Mouse (Mus musculus) T-helper 2 cell (primary cell): Measurements from ENCODE around the gene Ndufb4.

Experiments
- in situ Hi-C: fragments of 300-600 bp; cut with MboI, MseI; formaldehyde crosslinking; loops from one replicate; pipeline ENCODE4 v1.15.1; 2025; ENCODE audit warnings: high pct_unique_total_duplicates

The Ndufb4 gene

DNA sequence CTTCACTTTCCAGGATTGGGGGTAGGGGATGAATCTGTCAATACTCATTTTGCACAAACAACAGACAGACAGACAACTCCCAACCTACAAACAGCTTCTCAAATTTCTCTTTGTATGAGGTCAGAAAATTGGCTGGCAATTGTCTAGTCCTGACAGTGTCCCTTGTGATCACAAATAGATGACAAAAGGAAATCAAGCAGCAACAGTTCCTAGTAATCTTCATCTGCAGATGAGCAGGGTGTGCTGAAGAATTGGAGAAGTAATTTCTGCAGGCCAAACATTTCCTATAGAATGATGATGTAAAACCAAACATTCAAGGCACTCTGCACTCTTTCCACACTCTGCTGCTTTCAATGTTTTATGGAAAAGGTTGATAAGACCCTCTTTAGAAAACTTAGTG lies 16.5 kb downstream of the Ndufb4 start:
- in situ Hi-C loops: no loop called here

DNA sequence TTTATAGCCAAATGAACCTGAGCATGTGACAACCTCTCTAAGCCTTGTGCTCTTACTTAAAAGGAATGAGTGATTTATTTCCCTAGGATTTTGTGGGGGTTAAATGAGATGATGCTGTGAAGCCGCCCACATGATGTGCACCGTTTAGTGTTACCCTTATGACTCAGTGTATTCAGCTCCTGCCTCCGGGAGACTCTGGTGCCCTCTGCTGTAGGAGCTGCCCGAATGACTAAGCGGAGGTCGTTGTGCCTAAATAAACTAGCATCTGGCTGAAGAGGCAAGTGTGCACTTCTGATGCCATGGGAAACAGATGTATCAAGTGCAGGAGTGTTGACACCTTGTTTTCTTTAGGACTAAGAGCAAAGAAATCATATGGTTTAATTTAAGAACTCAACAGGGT lies 18.1 kb downstream of the Ndufb4 start:
- in situ Hi-C loops: no loop called here

DNA sequence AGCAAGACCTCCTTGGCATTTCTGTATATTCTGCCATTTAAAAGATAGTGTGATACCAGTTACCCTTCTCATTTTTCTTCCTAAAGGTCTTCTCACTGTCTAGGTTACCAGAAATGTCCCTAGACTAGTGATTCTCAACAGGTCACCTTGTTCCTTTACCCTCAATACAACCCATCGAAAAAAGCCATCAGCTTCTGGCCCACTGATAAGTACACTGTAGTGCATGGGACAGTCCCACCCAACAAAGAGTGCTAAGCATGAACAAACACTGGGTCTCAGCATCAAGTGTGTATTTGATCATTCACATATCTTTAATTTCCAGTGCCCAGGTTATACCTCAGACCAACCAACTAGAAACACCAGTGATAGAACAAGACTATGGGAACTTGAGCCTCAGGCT lies 19.2 kb downstream of the Ndufb4 start:
- in situ Hi-C loops: no loop called here

DNA sequence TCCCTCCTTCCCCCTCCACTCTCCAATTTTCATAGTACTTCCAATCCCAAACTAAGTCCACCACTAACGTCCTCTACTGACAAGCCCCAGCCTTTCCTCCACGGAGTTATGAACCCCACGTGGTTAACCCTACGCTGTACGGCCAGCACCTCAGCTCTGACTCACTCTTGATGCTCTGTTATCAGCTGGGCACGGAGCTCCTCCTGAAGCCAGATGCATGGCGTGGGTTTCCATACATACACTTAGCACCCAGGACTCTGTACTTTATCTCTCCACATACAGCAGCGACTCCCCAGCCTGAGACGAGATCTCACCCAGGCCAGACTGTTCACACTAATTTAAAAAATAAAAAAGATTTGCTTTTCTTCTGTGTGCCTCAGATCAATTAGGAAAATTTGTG lies 19.7 kb downstream of the Ndufb4 start:
- in situ Hi-C loops: no loop called here

DNA sequence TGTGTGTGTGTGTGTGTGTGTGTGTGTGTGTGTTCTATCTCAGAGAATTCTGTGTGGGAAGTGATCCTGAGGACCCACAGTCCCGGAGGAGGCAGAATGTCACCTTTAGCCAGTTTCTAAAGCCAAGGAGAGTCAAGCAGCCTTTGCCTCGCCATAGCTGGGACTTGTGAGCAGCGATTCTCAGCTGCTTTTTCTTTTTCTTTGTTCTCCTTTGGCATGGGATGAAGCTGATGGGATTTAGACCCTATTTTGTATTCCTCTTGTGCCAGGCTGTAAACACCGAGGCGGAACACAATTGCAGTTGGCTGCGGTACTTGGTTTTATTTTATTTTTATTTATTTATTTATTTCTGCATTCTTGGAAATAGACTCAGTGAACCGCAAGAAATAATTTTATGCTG lies 25.2 kb downstream of the Ndufb4 start:
- in situ Hi-C loops: no loop called here

DNA sequence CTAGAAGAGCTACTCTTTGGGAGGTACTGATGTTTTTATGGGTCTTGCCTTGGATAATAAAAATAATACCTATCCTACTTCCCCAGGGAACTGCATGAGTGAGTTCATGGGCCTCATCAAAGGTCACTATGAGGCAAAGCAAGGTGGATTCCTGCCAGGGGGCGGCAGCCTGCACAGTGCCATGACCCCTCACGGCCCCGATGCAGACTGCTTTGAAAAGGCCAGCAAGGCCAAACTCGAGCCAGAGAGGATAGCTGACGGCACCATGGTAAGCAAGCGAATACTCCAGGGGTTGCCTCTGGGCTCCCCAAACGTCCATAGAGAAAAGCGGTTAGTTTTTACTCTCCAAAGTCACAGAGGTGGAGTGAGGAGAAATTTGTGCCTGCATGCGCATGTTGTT lies 25.9 kb downstream of the Ndufb4 start:
- in situ Hi-C loops: no loop called here

DNA sequence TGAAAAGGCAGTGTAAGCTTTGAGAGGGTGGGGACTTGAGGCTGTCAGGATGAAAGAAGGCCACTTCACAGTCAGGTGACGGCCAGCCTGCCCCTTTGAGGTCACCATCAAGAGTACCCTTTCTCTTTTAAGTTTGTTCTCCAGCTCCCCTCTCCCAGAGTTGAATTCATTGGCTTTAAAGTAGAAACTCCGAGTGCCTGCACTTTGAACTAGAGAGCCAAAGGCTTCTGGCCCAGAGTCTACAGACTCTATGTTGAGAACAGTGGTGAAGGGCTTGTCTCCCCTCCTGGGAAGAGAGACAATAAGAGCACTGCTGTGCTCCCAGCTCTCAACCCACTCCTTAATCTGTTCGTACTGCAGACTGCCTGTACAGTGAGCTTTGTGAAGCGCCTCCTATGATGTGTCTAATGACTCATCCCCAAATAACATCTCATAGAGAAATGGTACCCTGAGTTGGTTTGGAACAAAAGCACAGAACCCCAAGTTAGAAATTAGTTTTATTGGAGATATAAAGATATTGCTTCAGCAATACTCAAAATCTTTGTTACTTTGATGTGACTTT lies 27.8 kb downstream of the Ndufb4 start:
- in situ Hi-C loops: no loop called here

DNA sequence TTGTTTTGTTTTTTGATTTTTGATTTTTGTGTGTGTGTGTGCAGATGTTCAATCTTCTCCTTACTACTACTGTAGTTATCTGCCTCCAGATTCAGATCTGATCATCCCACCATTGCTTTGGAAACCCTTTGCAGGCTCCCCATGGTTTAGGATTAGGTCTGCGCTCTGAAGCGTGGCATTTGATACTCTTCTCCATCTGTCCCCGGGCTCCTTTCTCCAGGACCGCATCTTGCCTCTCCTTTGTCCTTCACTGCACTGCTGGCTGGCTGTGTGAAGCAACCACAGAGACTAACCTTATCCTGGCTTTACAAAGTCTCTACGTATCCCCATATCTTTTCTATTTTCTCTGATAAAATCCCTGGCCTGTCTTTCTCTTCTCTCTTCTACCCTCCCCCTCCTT lies 31.3 kb downstream of the Ndufb4 start:
- in situ Hi-C loops: no loop called here

DNA sequence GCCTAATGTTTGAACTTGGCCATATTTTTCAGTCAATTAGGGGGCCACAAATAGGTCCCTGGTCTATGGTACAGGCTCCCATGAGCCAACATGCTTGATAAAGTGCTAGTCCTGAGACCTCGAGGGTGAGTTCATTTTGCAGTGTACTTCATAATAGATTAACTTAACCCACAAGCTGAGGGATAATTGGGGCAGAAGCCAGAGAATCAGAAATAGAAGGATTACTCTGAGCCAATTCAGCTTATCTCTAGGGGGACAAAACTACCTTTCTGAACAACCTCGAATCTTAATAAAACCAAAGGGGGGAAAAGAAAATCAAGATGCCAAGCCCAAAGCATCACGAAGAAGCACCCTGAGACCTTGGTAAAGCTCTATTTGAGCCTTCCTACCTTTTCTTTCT lies 31.9 kb downstream of the Ndufb4 start:
- in situ Hi-C loops: no loop called here

DNA sequence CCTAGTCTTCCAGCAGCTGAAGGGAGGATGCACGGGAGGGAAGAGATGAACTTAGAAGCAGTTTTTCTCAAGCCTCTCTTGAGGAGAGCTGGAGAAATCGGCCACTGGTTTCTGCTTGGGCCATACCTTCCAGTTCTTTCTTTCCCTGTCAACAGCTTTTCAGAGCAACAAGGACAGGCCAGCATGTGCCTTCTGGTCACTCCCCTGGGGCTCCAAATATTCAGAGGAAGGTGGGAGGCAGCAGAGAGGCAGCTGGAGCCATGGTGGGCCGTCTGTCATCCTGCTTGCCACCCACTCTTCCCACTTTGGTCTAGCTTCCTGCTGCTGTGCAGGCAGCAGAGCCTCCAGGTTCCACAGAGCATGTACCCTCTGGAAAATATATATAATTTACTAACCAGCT lies 36.6 kb downstream of the Ndufb4 start:
- in situ Hi-C loops: loop anchor here (10.0 kb wide), 1 partner anchor 1307 kb away; no protein-coding TSS in a partner anchor

DNA sequence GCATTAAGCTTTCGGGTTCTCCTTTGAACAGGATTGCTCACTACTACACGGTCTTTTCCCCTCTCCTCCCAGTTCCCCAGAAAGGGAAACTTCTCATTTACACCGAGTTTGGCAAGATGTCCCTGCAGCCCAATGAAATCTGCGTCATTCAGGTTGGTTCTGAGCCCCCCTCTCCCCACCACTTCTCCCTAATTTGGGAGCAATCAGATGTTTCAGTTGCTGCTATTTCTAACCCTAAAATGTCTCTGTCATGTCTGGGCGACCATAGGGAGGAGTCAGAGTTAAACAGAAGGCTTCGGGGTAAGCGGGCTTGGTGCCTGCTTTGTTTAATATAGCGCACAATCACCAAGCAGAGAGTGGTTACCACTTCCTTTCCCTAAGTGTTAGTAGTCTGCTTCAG lies 38.1 kb downstream of the Ndufb4 start:
- in situ Hi-C loops: loop anchor here (10.0 kb wide), 1 partner anchor 1309 kb away; no protein-coding TSS in a partner anchor

DNA sequence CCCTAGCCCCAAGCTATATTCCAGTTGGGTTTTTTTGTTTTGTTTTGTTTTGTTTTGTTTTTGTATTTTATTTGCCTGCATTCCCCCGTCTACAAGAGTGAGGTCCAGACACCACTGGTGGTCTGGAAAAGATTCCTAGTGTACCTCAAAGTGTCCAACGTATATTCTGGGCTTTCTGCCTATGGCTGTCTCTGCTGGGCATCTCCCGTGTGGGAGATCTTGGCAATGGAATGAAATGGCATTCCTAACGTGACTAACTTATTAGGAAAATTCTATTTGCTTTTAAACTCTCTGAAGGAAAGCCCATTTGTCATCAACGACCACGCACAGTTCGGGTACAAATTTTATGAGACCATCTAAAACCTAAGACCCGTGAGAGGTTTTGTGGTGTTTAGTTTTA lies 38.8 kb downstream of the Ndufb4 start:
- in situ Hi-C loops: loop anchor here (10.0 kb wide), 1 partner anchor 1309 kb away; no protein-coding TSS in a partner anchor

DNA sequence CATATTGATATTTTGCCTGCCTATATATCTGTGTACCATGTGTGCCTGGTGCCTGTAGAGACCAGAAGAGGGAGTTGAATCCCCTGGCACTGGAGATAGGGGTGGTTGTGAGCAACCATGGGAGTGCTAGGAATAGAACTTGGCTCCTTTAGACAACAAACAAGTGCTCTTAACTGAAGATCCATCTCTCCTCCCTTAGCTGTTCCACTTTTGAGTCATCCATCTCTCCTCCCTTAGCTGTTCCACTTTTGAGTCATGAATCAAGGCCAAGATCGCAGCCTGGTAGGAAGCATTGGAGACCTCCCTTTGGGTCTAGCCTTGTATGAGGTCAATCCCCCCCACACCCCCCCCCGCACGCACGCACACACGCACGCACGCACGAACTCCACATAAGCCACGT lies 39.7 kb downstream of the Ndufb4 start:
- in situ Hi-C loops: loop anchor here (10.0 kb wide), 1 partner anchor 1310 kb away; no protein-coding TSS in a partner anchor

DNA sequence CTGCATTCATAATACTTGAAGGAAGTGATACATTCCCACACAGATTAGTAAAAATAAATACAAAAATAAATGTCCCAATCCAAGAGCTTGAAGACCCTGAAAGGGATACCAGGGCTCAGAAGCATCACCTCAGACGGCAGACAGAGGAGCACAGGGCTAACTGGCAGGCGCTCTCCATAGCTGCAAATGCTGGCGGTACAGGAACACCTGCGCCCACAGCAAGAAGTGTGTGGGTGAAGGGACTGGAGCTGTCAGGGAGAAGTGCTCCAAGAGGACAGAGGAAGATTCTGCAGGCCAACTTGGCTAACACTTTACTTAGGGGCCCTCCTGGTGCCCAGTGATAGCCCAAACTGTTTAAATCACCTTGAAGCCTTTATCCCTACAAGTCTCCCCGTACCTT lies 42.2 kb downstream of the Ndufb4 start:
- in situ Hi-C loops: loop anchor here (10.0 kb wide), 1 partner anchor 1313 kb away; no protein-coding TSS in a partner anchor

DNA sequence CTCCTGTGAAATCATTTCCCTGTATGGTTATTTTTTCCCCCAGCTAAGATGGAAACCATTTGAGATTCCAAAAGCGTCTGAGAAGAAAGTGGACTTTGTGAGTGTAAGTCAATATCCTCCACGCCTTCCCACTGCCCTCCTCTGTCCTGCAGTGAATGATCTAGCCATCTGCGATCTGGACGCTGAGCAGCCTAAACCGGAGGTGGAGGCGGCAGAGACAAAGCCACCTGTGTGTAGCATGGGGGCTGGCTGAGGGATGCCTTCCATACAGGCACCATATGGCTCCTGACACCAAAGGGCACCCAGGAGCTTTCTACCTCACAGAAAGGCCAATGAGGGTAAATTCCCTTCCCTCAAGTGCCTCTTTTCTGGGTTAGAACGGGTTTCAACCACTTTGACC lies 43.2 kb downstream of the Ndufb4 start:
- in situ Hi-C loops: loop anchor here (10.0 kb wide), 1 partner anchor 1314 kb away; no protein-coding TSS in a partner anchor

DNA sequence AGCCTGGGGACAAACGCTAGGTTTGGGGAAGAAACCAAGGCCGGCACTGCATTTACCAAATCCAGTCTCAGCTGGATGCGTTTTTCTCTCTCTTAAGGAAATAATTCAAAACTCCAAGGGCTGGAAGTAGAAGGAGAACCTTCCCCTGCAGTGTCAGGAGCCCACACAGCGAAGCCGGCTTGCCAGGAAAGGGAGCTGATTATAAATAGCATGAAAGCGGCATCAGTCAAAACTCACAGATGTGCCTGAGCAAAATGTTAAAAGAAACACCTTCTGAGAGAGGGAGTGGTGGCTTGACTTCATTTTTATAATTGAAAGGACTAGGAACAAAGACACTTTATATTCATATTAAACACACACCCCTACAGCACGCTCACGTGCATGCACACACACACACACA lies 43.9 kb downstream of the Ndufb4 start:
- in situ Hi-C loops: loop anchor here (10.0 kb wide), 1 partner anchor 1314 kb away; no protein-coding TSS in a partner anchor

DNA sequence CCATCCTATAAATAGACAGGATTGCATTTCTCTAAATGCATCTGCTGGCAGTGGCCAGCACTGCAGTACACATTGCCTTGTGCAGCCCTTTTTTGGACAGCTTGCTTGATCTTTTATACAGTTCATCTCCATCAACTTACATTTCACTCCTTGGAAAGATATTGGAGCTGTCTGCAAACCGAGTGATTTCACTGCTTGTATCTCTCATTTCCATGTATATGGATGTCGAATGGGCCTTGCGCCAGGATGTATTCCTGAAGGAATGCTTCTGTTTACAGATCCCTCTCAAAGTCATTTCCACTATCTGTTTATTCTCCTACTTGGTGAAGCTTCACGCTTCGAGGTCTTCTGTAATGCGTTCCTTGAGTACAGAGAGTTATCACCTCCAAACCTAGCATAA lies 50.0 kb downstream of the Ndufb4 start:
- in situ Hi-C loops: no loop called here

DNA sequence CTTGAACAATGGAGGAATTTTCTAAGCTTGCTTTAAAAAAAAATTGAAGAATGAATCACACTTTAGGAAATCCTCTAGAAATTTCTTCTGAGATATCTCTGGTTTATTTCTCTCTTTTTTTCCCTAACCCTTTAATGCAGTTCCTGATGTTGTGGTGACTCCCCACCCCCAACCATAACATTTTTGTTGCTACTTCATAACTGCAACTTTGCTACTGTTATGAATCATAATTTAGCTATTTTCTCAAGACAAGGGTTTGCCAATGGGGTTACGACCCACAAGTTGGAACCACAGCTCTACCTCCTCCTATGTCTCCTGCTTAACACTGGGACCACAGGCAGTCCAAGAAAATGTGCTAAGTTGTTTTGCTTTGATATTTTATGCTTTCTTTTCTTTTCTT lies 50.8 kb downstream of the Ndufb4 start:
- in situ Hi-C loops: no loop called here

DNA sequence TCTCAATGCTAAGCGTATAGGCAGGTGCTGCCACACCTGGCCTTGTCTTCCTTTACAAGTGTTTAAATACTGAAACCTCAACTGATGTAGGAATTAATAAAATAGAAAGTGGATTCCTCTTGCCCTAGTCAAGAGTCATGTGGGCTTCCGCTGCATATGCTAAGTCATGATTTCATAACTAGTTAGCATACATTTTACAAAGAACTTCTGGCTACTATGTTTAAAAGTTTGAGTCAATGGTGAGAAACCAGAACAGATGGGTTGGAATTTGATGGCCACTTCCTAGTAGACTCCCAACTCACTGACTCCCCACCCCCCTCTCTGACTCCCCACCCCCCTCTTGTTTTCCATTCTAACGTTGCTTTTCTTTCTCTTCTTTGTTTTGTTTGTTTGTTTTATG lies 54.9 kb downstream of the Ndufb4 start:
- in situ Hi-C loops: no loop called here

DNA sequence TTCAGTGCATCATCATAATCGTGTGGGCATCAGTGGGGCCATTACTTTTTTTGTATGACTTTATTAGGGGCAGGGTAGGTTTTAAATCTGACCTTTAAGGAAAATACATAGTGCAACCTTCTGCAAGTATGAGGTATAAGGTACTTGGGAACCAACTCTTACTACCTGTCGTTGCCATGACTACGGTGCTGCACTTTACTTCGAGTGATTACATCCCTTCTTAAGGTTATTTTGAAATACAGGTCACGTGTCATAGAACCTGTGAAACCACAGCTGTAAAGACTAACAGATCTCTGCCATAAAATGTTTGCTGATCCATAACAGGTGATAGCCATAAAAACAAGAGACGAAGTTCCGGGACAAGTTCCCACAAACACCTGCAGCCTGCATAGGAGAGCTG lies 55.8 kb downstream of the Ndufb4 start:
- in situ Hi-C loops: no loop called here

DNA sequence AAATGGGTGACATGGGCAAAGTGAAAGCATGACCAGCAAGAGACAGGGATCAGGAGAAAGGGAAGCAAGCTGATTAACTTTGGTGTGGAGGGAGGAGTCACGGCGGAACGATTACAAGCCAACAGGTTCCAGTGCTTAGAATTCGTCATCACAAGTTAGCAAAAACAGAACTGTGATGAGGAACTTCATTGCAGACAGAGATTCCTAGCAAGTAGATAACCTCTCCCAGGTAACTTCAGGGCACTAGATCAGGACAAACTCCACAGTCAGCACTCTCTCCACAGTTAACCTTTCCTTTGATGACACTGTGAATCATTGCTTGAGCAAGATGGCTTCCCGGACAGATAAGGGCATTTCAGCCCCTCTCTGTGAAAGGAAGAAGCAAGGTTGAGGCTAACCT lies 56.8 kb downstream of the Ndufb4 start:
- in situ Hi-C loops: no loop called here
